Mouse (Mus musculus) urinary bladder, adult 18-20 months (tissue): Measurements from ENCODE around the gene Taf7l.

Experiments used
- DNase-seq, 2 experiments: peaks; one replicate each; pipeline ENCODE4 v3.0.0; 2022; ENCODE audit warnings: low spot score in 2 of 2, mixed read lengths in 2 of 2

The Taf7l gene

GRCm38 (mm10) chrX:134476290-134476689, at the start of gene Taf7l:
Taf7l (minus strand) TSS chrX:134476490.
- DNase-seq, result no peak

DNA sequence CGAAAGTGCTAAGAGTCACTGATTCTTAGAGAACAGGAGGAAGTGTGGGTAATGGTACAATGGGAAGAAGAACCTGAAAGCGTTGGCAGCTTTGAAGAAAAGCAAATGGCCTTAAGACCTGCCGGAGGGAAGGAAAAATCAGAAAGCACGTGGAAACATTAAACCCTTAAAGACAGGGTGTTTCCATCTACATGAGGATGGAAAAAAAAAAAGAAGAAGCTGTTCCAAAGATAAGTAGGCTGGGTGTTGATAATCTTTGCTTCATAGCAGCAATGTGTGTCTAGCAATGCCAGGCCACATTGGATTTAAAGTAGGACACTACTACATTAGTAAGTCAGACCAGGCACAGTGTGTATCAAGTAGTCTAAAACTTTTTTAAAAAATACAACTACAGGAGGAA, 49.0 kb upstream of the Taf7l start:
- DNase-seq, result no peak

- DNase-seq, result no peak
Measured at GRCm38 (mm10) chrX:134523772-134524171, 47.5 kb upstream of the Taf7l start.

GRCm38 (mm10) chrX:134509473-134509872, 33.2 kb upstream of the Taf7l start:
- DNase-seq, result no peak

DNA sequence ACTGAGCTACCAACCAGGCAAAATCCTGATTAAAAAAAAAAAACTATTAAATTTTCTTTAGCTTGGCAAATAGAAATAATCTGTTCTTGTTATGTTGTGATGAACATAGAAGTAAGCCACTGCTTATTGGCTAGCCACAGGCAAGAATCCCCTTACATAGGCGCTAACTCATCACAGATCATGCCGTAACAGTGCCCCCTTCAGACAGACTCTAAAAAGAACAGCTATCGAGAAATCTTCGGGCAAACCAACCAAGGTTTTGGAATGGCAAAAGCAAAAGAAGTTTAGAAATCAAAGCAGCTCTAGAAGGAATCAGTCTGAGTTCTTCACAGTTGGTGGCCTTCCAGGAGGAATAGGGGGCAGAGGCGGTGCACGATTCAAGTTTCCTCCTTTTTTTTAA, 31.7 kb upstream of the Taf7l start:
- no peak for DNase-seq

- no peak for DNase-seq
Measured at GRCm38 (mm10) chrX:134500651-134501050, 24.4 kb upstream of the Taf7l start.

GRCm38 (mm10) chrX:134481720-134482119, 5.4 kb upstream of the Taf7l start:
- no peak for DNase-seq

GRCm38 (mm10) chrX:134474988-134475710, 1.1 kb downstream of the Taf7l start:
- no peak for DNase-seq

DNA sequence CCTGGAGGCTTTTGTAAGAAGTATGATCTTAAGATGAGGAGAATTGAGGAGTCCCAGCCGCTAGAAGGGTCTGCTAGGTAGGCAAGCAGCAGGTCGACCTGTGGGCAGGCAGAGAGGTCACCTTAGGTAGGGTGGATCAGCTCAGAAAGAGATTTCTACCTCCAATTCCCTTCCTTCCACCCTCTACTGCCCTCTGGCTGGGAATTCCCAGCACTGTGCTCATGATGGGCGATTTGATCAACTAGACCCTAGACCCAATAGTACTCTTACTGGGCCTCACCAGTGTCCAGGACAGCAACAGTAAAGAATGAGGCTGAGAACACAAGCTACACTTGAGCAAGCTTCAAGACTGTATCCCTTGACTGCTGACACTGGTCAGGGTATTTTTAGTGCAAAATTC, 49.0 kb downstream of the Taf7l start:
- no peak for DNase-seq

GRCm38 (mm10) chrX:134426819-134427218, 49.5 kb downstream of the Taf7l start:
- DNase-seq, result no peak

GRCm38 (mm10) chrX:134425798-134426197, 50.5 kb downstream of the Taf7l start:
- DNase-seq, result no peak

GRCm38 (mm10) chrX:134424263-134424662, 52.0 kb downstream of the Taf7l start:
- DNase-seq, result no peak

- no peak for DNase-seq
Measured at GRCm38 (mm10) chrX:134420097-134420496, 56.2 kb downstream of the Taf7l start.

DNA sequence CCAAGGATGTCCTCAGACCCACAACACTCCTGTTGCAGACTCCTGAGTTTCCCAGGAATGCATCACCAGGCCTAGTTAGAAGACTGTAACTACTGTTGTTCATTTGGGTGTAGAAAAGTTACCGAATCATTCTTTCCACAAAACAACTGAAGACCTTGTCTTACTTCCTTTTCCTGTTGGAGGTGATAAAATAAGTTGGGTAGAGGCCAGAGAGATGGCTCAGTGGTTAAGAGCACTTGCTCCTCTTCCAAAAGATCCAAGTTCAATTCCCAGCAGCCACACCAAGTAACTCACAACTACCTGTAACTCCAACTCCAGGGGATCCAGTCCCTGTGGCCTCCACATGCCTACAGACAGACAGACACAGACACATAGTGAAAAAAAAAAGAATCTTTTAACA, 64.2 kb downstream of the Taf7l start:
- DNase-seq, result no peak
